Mouse (Mus musculus) liver, adult 2 months (tissue): Measurements from ENCODE around the gene Nfat5.

Experiments
- CTCF ChIP-seq: fragments of 200-500 bp; IDR thresholded peaks from 2 replicates; pipeline ENCODE4 v1.5.1; 2011; ENCODE audit warnings: low read depth, low read length, control low read depth
- POLR2A ChIP-seq: fragments of 200-500 bp; IDR thresholded peaks from 2 replicates; pipeline ENCODE4 v1.6.1; 2011; ENCODE audit warnings: low read length, control low read depth; ENCODE audit not compliant: insufficient read depth; ENCODE audit errors: extremely low read depth

- TF ChIP-seq CTCF, result no peak
- no peak for TF ChIP-seq POLR2A
Observed at GRCm38 (mm10) chr8:107384651-107385050, 91.4 kb downstream of the Nfat5 start.
